Mouse (Mus musculus): Measurements from ENCODE around the gene Flrt2.

DNA sequence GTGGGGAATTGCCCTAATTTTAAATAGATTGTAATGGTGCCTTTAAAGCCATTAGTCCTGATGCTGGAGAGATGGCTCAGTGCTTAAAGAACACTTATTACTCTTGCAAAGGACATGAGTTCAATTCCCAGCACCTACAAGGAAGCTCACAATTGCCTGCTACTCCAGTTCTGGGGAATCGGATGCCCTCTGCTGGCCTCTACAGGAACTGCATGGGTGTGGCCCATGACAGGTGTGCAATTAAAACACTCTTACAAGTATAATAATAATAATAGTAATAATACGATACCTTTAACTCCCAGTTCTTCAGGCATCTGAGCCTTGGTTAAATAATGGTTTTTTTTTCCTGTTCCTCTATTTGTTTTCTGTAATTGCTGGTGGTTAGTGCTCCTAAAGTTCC lies 31.2 kb downstream of the Flrt2 start:
- peak; percentile 47 for TF ChIP-seq CTCF (IDR thresholded peaks at IDR 0.05; ENCODE audit: low read depth)
- no peak for TF ChIP-seq EP300 (IDR thresholded peaks at IDR 0.05; ENCODE audit: low read depth)

All from liver, postnatal 0 days (tissue).